Mouse (Mus musculus): Measurements from ENCODE around the gene Tmem145. TPM values are rescaled to one million over a fixed set of nuclear protein-coding genes. Genes with fewer than 3 reads are reported as not detected.

Tmem145 gene
- total and polyA plus RNA-seq, 2 experiments from 2014 or later: 88.3 to 106 TPM

DNA sequence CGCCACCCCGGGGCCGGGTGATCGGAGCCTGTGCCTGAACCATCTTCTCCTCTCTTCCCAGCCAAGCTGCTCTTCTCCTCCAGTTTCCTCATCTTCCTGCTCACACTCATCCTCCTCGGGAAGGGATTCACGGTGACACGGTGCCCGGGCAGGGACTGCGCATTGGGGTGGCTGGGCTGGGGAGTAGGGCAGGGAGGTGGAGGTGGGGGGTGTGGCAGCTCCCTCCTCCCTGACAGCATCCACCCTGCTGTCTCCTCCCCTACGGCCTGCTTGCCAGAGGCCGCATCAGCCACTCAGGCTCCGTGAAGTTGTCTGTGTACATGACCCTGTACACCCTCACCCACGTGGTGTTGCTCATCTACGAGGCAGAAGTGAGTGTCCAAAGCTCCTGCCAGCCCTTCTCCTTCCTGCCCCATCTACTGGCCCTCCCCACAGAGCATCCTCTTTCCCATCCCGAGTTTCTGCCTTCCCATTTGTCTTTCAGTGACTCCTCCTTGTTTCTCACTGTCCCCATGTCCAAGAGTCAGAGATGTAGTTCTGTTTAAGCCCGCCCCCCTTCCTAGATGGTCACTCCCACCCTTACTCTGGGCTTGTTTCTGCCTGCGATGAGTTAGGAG, 2.9 kb downstream of the Tmem145 start:
- Histone ChIP-seq H3K4me2 (ENCODE audit: low read depth, low read length) (no peak overlapping the region), H3K9me3 (ENCODE audit: low read length) (no peaks in the 10 kb centered on the region), H3K27me3 (ENCODE audit: insufficient read depth, low read length) (peaks cover 11% of the 10 kb centered on the region; the same call in 1 of the 2 replicates), H3K27ac (no peak overlapping the region), H3K4me3 (ENCODE audit: low read length) (no peak overlapping the region), H3K36me3 (ENCODE audit: insufficient read depth, low read length) (0 out of 2 replicates have a peak, but pooled peaks cover 3% of the 10 kb centered on the region), H3K4me1 (ENCODE audit: insufficient read depth, low read length) (no peaks in the 10 kb centered on the region), H3K9ac (replicated peaks; ENCODE audit: low read length) (no peak overlapping the region)
- no peak for DNase-seq (ENCODE audit: low spot score)
- no peak for TF ChIP-seq CTCF (IDR thresholded peaks at IDR 0.05; ENCODE audit: low read depth)
- ATAC-seq: no peak
- WGBS: 60% methylated on average over 17 of the region's 17 CpGs

DNA sequence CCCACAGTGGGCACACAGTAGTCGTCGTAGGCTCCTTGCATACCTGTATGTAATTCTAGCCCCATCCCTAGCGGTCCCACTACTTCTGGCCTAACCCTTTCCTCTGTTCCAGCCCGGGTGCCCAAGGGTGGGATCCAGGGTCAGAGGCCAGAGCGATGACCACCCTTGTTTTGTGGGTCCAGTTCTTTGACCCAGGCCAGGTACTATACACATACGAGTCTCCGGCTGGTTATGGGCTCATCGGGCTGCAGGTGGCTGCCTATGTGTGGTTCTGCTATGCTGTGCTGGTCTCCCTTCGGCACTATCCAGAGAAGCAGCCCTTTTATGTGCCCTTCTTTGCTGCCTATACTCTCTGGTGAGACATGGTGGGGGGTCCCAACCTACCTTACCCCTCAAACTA, 3.5 kb downstream of the Tmem145 start:
- Histone ChIP-seq H3K27me3 (ENCODE audit: insufficient read depth, low read length) (peaks cover 16% of the 10 kb centered on the region; the same call in 1 of the 2 replicates), H3K4me1 (ENCODE audit: insufficient read depth, low read length) (no peaks in the 10 kb centered on the region)
- 89% methylated on average over 9 of the region's 9 CpGs for WGBS

DNA sequence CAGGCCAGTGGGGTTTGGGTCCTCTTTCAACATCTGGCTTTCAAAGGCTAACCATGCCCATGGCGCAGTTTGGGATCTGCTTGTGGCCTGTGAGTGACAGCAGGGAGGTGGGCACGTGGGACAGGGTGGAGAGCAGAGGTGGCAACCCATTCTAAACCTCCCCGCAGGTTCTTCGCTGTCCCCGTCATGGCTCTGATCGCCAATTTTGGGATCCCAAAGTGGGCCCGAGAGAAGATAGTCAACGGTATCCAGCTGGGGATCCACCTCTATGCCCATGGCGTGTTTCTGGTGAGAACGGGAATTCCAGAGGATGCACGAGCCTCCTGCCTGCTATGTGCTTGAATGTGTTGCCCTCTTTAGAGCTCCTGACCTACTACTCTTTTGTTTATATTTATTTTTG, 5.3 kb downstream of the Tmem145 start:
- no peak for DNase-seq (ENCODE audit: low spot score)
- no peak for ATAC-seq
- no peak for TF ChIP-seq CTCF (IDR thresholded peaks at IDR 0.05; ENCODE audit: low read depth)
- no peak overlapping the region for H3K9ac ChIP-seq (replicated peaks; ENCODE audit: low read length)
- H3K36me3 ChIP-seq (ENCODE audit: insufficient read depth, low read length): 0 out of 2 replicates have a peak, but pooled peaks cover 3% of the 10 kb centered on the region
- no peak overlapping the region for H3K27ac ChIP-seq
- H3K9me3 ChIP-seq (ENCODE audit: low read length): no peaks in the 10 kb centered on the region
- peaks cover 10% of the 10 kb centered on the region; the same call in 1 of the 2 replicates for H3K4me1 ChIP-seq (ENCODE audit: insufficient read depth, low read length)
- H3K27me3 ChIP-seq (ENCODE audit: insufficient read depth, low read length): peaks cover 16% of the 10 kb centered on the region; the same call in 1 of the 2 replicates
- WGBS: 76% methylated on average over 11 of the region's 11 CpGs
- H3K4me2 ChIP-seq (ENCODE audit: low read depth, low read length): no peak overlapping the region
- H3K4me3 ChIP-seq (ENCODE audit: low read length): no peak overlapping the region

More for the DNA sequence above, 3.5 kb downstream of the Tmem145 start:
- no peak for DNase-seq (ENCODE audit: low spot score)
- Histone ChIP-seq H3K4me2 (ENCODE audit: low read depth, low read length) (no peak overlapping the region), H3K9ac (replicated peaks; ENCODE audit: low read length) (no peak overlapping the region), H3K9me3 (ENCODE audit: low read length) (no peaks in the 10 kb centered on the region), H3K4me3 (ENCODE audit: low read length) (no peak overlapping the region), H3K27ac (no peak overlapping the region), H3K36me3 (ENCODE audit: insufficient read depth, low read length) (0 out of 2 replicates have a peak, but pooled peaks cover 3% of the 10 kb centered on the region)
- ATAC-seq: no peak
- TF ChIP-seq CTCF (IDR thresholded peaks at IDR 0.05; ENCODE audit: low read depth): no peak

DNA sequence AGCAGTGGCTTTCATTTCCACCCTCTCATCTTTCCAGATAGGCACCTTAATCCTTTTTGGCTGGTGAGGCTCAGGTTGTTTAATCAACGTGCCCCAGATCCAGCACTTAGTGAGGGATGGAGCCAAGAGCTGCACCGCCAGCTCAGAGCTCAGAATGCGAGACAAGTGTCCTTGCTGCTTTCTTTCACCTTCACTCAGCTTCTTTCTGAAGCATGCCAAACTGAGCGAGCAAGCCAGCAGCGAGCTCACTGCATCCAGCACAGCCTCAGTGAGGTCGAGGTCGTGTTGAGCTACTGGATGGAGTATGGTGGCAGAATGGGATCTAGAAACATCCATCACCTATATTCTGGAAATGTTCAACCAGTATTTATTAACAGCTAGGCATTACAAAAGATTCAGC, 7.4 kb downstream of the Tmem145 start:
- Histone ChIP-seq H3K27me3 (ENCODE audit: insufficient read depth, low read length) (peaks cover 16% of the 10 kb centered on the region; the same call in 1 of the 2 replicates), H3K27ac (no peak overlapping the region), H3K9ac (replicated peaks; ENCODE audit: low read length) (no peak overlapping the region), H3K36me3 (ENCODE audit: insufficient read depth, low read length) (0 out of 2 replicates have a peak, but pooled peaks cover 3% of the 10 kb centered on the region), H3K4me3 (ENCODE audit: low read length) (no peak overlapping the region), H3K9me3 (ENCODE audit: low read length) (no peaks in the 10 kb centered on the region), H3K4me1 (ENCODE audit: insufficient read depth, low read length) (peaks cover 10% of the 10 kb centered on the region; the same call in 1 of the 2 replicates), H3K4me2 (ENCODE audit: low read depth, low read length) (no peak overlapping the region)
- ATAC-seq: no peak
- no peak for DNase-seq (ENCODE audit: low spot score)
- TF ChIP-seq CTCF (IDR thresholded peaks at IDR 0.05; ENCODE audit: low read depth): no peak
- WGBS: 53% methylated on average over 7 of the region's 7 CpGs

DNA sequence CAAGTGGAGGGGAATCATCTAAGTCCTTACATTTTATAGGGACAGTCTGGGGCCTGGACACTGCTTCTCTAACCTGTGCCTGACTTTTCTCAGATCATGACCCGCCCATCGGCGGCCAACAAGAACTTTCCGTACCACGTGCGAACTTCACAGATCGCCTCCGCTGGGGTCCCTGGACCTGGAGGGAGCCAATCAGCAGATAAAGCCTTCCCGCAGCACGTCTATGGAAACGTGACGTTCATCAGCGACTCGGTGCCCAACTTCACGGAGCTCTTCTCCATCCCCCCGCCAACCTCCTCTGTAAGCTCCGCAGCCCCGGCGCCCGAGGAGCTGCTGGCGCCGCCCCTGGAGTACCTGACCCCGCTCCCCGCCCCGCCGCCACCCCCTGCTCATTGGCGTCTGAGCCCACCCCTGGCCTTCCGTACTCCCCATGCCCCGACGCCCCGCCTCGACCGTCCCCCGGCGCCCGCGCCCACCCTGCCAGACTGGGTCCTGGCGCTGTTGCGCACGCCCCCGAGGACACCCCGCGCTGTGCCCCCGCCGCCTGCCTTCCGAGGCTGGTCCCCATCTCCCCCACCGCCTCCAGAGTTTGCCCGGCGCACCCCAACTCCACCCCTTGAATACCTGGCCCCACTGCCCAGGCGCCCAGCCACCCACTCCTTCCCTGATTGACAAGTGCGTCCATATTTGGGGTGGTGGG, 8.8 kb downstream of the Tmem145 start:
- peak overlapping the region; percentile 58 for H3K4me2 ChIP-seq (ENCODE audit: low read depth, low read length)
- peak overlapping the region; percentile 60; the same call in 1 of the 2 replicates for H3K27ac ChIP-seq
- 7% methylated on average over 39 of the region's 51 CpGs for WGBS
- peak overlapping the region; percentile 32 for H3K4me3 ChIP-seq (ENCODE audit: low read length)
- no peaks in the 10 kb centered on the region for H3K36me3 ChIP-seq (ENCODE audit: insufficient read depth, low read length)
- no peaks in the 10 kb centered on the region for H3K9me3 ChIP-seq (ENCODE audit: low read length)
- TF ChIP-seq CTCF (IDR thresholded peaks at IDR 0.05; ENCODE audit: low read depth): no peak
- peaks cover 13% of the 10 kb centered on the region; the same call in 1 of the 2 replicates for H3K4me1 ChIP-seq (ENCODE audit: insufficient read depth, low read length)
- no peak for ATAC-seq
- peak overlapping the region; percentile 37; the same call in 1 of the 2 replicates for H3K9ac ChIP-seq (replicated peaks; ENCODE audit: low read length)
- H3K27me3 ChIP-seq (ENCODE audit: insufficient read depth, low read length): peaks cover 16% of the 10 kb centered on the region; the same call in 1 of the 2 replicates
- no peak for DNase-seq (ENCODE audit: low spot score)

DNA sequence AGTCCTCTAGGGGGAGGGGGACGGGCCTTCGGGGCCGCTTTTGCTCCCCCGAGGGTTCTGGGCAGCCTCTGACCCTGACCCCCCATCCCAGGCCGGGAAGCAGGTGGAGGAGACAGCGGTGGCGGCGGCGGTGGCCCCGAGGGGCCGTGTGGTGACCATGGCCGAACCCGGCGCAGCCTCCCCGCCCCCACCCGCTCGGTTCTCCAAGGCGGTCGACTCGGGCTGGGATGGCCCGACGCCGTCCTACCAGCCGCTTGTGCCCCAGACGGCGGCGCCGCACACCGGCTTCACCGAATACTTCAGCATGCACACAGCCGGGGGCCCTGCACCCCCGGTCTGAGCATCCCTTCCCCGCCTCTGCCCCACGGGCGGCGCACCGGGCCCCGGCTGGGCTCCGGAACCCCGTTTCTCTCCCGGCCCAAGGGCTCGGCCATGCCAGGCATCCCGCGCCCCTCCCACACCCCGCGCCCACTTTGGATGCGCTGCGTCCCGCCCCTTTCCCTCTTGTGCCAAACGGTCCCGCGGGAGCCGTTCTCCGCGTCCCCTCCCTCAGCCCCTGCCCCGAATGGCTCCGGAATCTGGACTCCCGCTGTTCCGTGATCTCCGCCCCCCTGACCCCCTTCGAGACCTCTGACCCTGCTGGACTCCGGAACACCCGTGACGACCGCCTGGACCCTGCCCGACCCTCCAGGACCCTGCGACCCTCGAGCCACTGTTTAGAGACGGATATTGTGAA, 9.6 kb downstream of the Tmem145 start:
- peaks cover 13% of the 10 kb centered on the region; the same call in 1 of the 2 replicates for H3K4me1 ChIP-seq (ENCODE audit: insufficient read depth, low read length)
- peak; percentile 32 for DNase-seq (ENCODE audit: low spot score)
- H3K4me2 ChIP-seq (ENCODE audit: low read depth, low read length): peak overlapping the region; percentile 58
- H3K27me3 ChIP-seq (ENCODE audit: insufficient read depth, low read length): peaks cover 16% of the 10 kb centered on the region; the same call in 1 of the 2 replicates
- no peaks in the 10 kb centered on the region for H3K9me3 ChIP-seq (ENCODE audit: low read length)
- no peaks in the 10 kb centered on the region for H3K36me3 ChIP-seq (ENCODE audit: insufficient read depth, low read length)
- no peak for TF ChIP-seq CTCF (IDR thresholded peaks at IDR 0.05; ENCODE audit: low read depth)
- peak overlapping the region; percentile 37; the same call in 1 of the 2 replicates for H3K9ac ChIP-seq (replicated peaks; ENCODE audit: low read length)
- peak overlapping the region; percentile 60; the same call in 1 of the 2 replicates for H3K27ac ChIP-seq
- ATAC-seq: no peak
- H3K4me3 ChIP-seq (ENCODE audit: low read length): peak overlapping the region; percentile 32
- 3% methylated on average over 65 of the region's 69 CpGs for WGBS
